Mouse (Mus musculus) cerebellum, adult 11 months (tissue): ENCODE data around the gene Ralgapa2.

ENCODE experiments used
- DNase-seq: peaks from one replicate; pipeline ENCODE4 v3.0.0; 2022

The Ralgapa2 gene

DNA sequence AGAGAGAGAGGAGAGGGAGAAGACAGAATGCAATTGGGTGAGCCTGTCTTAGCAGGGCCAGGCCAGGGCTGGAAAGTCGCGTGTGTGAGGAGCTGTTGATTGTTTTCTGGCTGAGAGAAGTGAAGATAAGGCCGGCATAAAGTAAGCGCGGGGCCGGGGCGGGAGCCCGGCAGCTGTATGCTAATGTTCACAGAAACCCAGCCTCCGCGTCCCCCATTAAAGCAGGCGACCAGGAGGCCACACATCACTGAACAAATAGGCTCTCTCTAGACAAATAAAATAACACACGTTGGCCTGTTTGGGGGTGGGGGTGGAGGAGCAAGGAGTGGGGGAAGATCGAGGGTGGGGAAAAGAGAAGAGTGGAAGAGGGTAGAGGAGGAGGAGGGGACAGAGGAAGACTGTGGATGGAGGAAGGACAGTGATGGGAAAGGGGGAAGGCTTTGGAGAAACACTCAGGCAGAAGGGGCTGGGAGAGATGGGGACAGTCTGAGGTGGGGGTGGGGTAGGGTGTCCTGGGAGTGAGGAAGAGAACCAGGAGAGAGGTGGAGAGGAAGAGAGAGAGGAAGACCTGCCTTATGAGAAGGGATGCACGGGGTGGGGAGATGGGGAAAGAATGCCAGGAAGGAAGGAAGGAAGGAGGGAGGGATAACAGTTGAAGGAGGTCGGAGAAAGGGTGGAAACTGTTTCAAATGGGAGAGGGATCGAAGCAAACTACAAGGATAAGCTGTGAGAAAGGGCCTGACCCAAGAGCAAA, 294.7 kb downstream of the Ralgapa2 start:
- no peak for DNase-seq

DNA sequence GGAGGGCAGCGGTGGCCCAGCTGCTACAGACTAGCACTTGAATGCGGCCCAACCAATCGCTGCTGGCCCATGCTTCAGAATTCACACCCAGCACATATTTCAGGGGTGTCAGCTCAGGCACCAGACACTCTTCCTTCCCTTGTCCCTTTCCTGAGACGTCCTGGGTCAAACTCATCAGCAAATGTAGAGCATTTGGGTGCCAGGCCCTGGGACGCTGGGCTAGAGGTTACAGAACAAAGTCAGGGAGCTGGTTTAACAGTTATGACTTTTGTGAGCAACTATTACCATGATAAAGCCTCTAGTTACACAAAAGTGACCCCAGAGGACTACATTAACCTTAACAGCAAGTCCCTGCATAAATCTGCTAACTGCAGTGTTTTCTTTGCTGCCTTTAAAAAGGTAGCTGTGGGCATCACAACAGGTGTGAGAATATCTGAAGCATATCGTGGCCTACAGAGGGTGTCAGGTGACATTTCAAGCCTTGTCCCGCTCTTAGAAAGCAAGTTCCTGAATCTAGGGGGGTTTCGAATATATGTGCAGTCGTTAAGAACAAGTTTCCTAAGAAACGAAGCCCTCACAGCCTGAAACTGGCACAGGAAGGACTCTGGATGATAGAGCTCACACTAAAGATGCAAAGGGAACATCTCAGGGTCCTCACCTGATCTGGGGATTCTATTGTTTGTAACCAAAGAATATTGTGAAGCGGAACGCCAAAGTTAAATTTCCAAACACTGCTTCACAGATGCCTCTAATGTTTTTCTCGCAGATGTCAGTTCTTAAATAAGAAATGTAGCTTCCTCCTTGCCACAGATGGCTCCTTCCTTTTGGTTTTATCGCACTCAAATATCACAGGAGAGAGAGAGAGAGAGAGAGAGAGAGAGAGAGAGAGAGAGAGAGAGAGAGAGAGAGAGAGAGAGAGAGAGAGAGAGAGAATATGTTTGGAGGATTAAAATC, 295.8 kb downstream of the Ralgapa2 start:
- DNase-seq: no peak

- DNase-seq: peak; percentile 21
Measured at GRCm38 (mm10) chr2:146214715-146215114, 297.4 kb downstream of the Ralgapa2 start.

GRCm38 (mm10) chr2:146210968-146211367, 301.2 kb downstream of the Ralgapa2 start:
- DNase-seq: no peak

GRCm38 (mm10) chr2:146197947-146198346, 314.2 kb downstream of the Ralgapa2 start:
- DNase-seq: no peak

- DNase-seq: no peak
Measured at GRCm38 (mm10) chr2:146196126-146196525, 316.0 kb downstream of the Ralgapa2 start.
